Mouse (Mus musculus): ENCODE results near the gene Ccsap.

- TF ChIP-seq SIN3A (IDR thresholded peaks at IDR 0.05; ENCODE audit: low read length) (no peak), POLR2A (IDR thresholded peaks at IDR 0.05; ENCODE audit: low read depth, low read length) (no peak), MAX (IDR thresholded peaks at IDR 0.05; ENCODE audit: low read length) (no peak), CTCF (conservative IDR thresholded peaks at IDR 0.05 in 1 of 2, IDR thresholded peaks at IDR 0.05 in 1 of 2; ENCODE audit: low read depth in 2 of 2, low read length in 2 of 2) (no peak), MAFK (IDR thresholded peaks at IDR 0.05; ENCODE audit: insufficient replicate concordance, low read length) (no peak), E2F4 (IDR thresholded peaks at IDR 0.05; ENCODE audit: insufficient replicate concordance, low read depth, low read length) (no peak), ZC3H11A (IDR thresholded peaks at IDR 0.05; ENCODE audit: low read depth, low read length) (no peak), MEF2A (IDR thresholded peaks at IDR 0.05; ENCODE audit: borderline replicate concordance, low read depth, low read length) (no peak), MXI1 (IDR thresholded peaks at IDR 0.05; ENCODE audit: low read depth, low read length) (no peak), EP300 (IDR thresholded peaks at IDR 0.05; ENCODE audit: low read length) (no peak), MYC (IDR thresholded peaks at IDR 0.05; ENCODE audit: low read depth, low read length) (no peak), RCOR1 (conservative IDR thresholded peaks at IDR 0.05; ENCODE audit: low read depth, low read length) (no peak)
These were observed 12.0 kb upstream of the Ccsap start for GRCm38 (mm10) chr8:123872048-123872447.
